Mouse (Mus musculus): ENCODE measurements around the gene Chst15. TPM values are rescaled to one million over a fixed set of nuclear protein-coding genes. Genes with fewer than 3 reads are reported as not detected.

The Chst15 gene
- polyA plus RNA-seq, 1 experiment from 2014 or later: 22.3 TPM

- no peak for ATAC-seq (ENCODE audit: low read depth)
- Histone ChIP-seq H3K27me3 (ENCODE audit: control insufficient read depth, insufficient read depth, low read depth, low read length) (no peaks in the 10 kb centered on the region), H3K4me2 (ENCODE audit: low read depth, low read length) (no peak overlapping the region), H3K27ac (ENCODE audit: low read length) (peak overlapping the region; percentile 34; the same call in 1 of the 2 replicates), H3K4me1 (replicated peaks; ENCODE audit: control insufficient read depth, insufficient read depth, low read length) (peaks cover 70% of the 10 kb centered on the region), H3K9me3 (ENCODE audit: control insufficient read depth, low read length) (no peaks in the 10 kb centered on the region), H3K36me3 (ENCODE audit: control insufficient read depth, insufficient read depth, low read length) (no peaks in the 10 kb centered on the region), H3K9ac (ENCODE audit: low read length) (no peak overlapping the region), H3K4me3 (ENCODE audit: low read length) (no peak overlapping the region)
- 71% methylated on average over 5 of the region's 5 CpGs for WGBS
Observed at GRCm38 (mm10) chr7:132305492-132306375, 11.3 kb downstream of the Chst15 start.

- Histone ChIP-seq H3K36me3 (ENCODE audit: control insufficient read depth, insufficient read depth, low read length) (no peaks in the 10 kb centered on the region), H3K9ac (ENCODE audit: low read length) (no peak overlapping the region), H3K4me3 (ENCODE audit: low read length) (no peak overlapping the region), H3K4me1 (replicated peaks; ENCODE audit: control insufficient read depth, insufficient read depth, low read length) (peaks cover 73% of the 10 kb centered on the region), H3K9me3 (ENCODE audit: control insufficient read depth, low read length) (no peaks in the 10 kb centered on the region), H3K27ac (ENCODE audit: low read length) (peak overlapping the region; percentile 30; the same call in 1 of the 2 replicates), H3K27me3 (ENCODE audit: control insufficient read depth, insufficient read depth, low read depth, low read length) (no peaks in the 10 kb centered on the region), H3K4me2 (ENCODE audit: low read depth, low read length) (0 out of 2 replicates have a peak overlapping the region, but pooled peaks have one; percentile 15)
- WGBS: 51% methylated on average over 8 of the region's 8 CpGs
- no peak for ATAC-seq (ENCODE audit: low read depth)
Observed at GRCm38 (mm10) chr7:132304424-132305085, 12.5 kb downstream of the Chst15 start.

- Histone ChIP-seq H3K27me3 (ENCODE audit: control insufficient read depth, insufficient read depth, low read depth, low read length) (no peaks in the 10 kb centered on the region), H3K9ac (ENCODE audit: low read length) (no peak overlapping the region), H3K27ac (ENCODE audit: low read length) (no peak overlapping the region; the same call in 1 of the 2 replicates), H3K4me3 (ENCODE audit: low read length) (no peak overlapping the region), H3K9me3 (ENCODE audit: control insufficient read depth, low read length) (no peaks in the 10 kb centered on the region), H3K36me3 (ENCODE audit: control insufficient read depth, insufficient read depth, low read length) (no peaks in the 10 kb centered on the region), H3K4me2 (ENCODE audit: low read depth, low read length) (no peak overlapping the region), H3K4me1 (replicated peaks; ENCODE audit: control insufficient read depth, insufficient read depth, low read length) (peaks cover 71% of the 10 kb centered on the region)
- ATAC-seq (ENCODE audit: low read depth): no peak
- 48% methylated on average over 7 of the region's 7 CpGs for WGBS
Observed at GRCm38 (mm10) chr7:132303988-132304387, 13.0 kb downstream of the Chst15 start.

- 59% methylated on average over 8 of the region's 8 CpGs for WGBS
- no peak overlapping the region for H3K4me3 ChIP-seq (ENCODE audit: low read length)
- no peak overlapping the region for H3K9ac ChIP-seq (ENCODE audit: low read length)
Observed at GRCm38 (mm10) chr7:132302508-132303241, 14.4 kb downstream of the Chst15 start.

GRCm38 (mm10) chr7:132299661-132300210, 17.3 kb downstream of the Chst15 start:
- Histone ChIP-seq H3K36me3 (ENCODE audit: control insufficient read depth, insufficient read depth, low read length) (no peaks in the 10 kb centered on the region), H3K4me2 (ENCODE audit: low read depth, low read length) (no peak overlapping the region), H3K9ac (ENCODE audit: low read length) (no peak overlapping the region), H3K4me1 (replicated peaks; ENCODE audit: control insufficient read depth, insufficient read depth, low read length) (peaks cover 48% of the 10 kb centered on the region), H3K9me3 (ENCODE audit: control insufficient read depth, low read length) (no peaks in the 10 kb centered on the region), H3K27ac (ENCODE audit: low read length) (peak overlapping the region; percentile 21), H3K4me3 (ENCODE audit: low read length) (no peak overlapping the region), H3K27me3 (ENCODE audit: control insufficient read depth, insufficient read depth, low read depth, low read length) (no peaks in the 10 kb centered on the region)
- ATAC-seq (ENCODE audit: low read depth): peak; percentile 57
- 34% methylated on average over 5 of the region's 5 CpGs for WGBS

More at GRCm38 (mm10) chr7:132302508-132303241, 14.4 kb downstream of the Chst15 start:
- peaks cover 61% of the 10 kb centered on the region for H3K4me1 ChIP-seq (replicated peaks; ENCODE audit: control insufficient read depth, insufficient read depth, low read length)
- no peaks in the 10 kb centered on the region for H3K27me3 ChIP-seq (ENCODE audit: control insufficient read depth, insufficient read depth, low read depth, low read length)
- no peaks in the 10 kb centered on the region for H3K9me3 ChIP-seq (ENCODE audit: control insufficient read depth, low read length)
- no peak overlapping the region for H3K4me2 ChIP-seq (ENCODE audit: low read depth, low read length)
- ATAC-seq (ENCODE audit: low read depth): no peak
- H3K36me3 ChIP-seq (ENCODE audit: control insufficient read depth, insufficient read depth, low read length): no peaks in the 10 kb centered on the region
- H3K27ac ChIP-seq (ENCODE audit: low read length): no peak overlapping the region

DNA sequence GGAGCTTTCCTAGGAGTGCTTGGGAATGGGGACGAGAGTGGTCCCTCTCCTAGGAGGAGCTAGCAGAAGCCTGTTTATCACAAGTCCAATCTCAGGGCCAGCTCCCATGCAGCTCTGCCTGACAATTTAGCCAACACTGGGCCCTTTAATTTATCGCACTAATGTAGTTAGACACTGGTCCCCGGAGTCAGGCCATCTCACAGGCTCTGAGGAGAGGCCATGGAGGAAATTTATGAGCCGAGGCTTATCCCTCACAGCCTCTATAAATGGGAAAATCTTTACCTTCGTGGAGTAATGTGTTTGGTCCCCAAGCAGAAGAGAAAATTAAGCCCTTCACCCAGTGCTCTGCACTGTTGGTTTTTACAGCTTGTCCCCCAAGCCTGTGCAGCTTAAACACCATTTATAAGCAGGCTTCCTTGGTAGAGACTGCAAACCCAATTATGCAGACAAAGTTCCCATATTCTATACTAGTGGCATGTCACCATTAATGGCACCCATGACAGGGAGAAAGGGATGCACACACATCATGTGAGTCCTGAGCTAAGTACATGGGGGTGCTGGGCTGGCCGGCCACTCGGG, 18.5 kb downstream of the Chst15 start:
- WGBS: 87% methylated on average over 7 of the region's 7 CpGs
- Histone ChIP-seq H3K4me3 (ENCODE audit: low read length) (no peak overlapping the region), H3K4me2 (ENCODE audit: low read depth, low read length) (no peak overlapping the region), H3K27ac (ENCODE audit: low read length) (no peak overlapping the region), H3K9ac (ENCODE audit: low read length) (no peak overlapping the region), H3K36me3 (ENCODE audit: control insufficient read depth, insufficient read depth, low read length) (no peaks in the 10 kb centered on the region), H3K4me1 (replicated peaks; ENCODE audit: control insufficient read depth, insufficient read depth, low read length) (peaks cover 36% of the 10 kb centered on the region), H3K27me3 (ENCODE audit: control insufficient read depth, insufficient read depth, low read depth, low read length) (no peaks in the 10 kb centered on the region), H3K9me3 (ENCODE audit: control insufficient read depth, low read length) (no peaks in the 10 kb centered on the region)
- ATAC-seq (ENCODE audit: low read depth): no peak

GRCm38 (mm10) chr7:132296661-132297443, 20.2 kb downstream of the Chst15 start:
- no peak overlapping the region for H3K27ac ChIP-seq (ENCODE audit: low read length)
- no peak for ATAC-seq (ENCODE audit: low read depth)
- H3K4me1 ChIP-seq (replicated peaks; ENCODE audit: control insufficient read depth, insufficient read depth, low read length): peaks cover 25% of the 10 kb centered on the region
- H3K27me3 ChIP-seq (ENCODE audit: control insufficient read depth, insufficient read depth, low read depth, low read length): no peaks in the 10 kb centered on the region
- H3K9me3 ChIP-seq (ENCODE audit: control insufficient read depth, low read length): no peaks in the 10 kb centered on the region
- H3K9ac ChIP-seq (ENCODE audit: low read length): no peak overlapping the region
- H3K36me3 ChIP-seq (ENCODE audit: control insufficient read depth, insufficient read depth, low read length): no peaks in the 10 kb centered on the region
- no peak overlapping the region for H3K4me2 ChIP-seq (ENCODE audit: low read depth, low read length)
- H3K4me3 ChIP-seq (ENCODE audit: low read length): no peak overlapping the region
- WGBS: 41% methylated on average over 4 of the region's 4 CpGs

DNA sequence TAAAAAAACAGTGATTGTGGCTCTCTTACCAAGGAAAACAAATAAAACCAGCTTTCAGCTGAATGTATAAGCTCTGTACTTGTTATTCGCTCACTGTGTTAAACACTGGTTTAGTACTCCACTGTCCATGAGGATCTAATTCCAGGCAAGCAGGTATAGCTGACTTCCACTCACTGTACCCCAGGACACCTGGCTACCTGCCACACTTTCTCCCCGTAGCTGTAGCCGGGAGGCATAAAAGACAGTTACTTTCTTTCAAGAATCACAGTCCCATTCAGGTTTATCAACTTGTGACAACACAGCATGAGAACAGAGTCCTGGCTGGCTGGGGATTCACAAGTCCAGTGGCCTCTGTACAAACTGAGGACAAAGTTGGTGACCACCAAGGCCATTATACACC, 20.9 kb downstream of the Chst15 start:
- Histone ChIP-seq H3K4me2 (ENCODE audit: low read depth, low read length) (no peak overlapping the region), H3K27me3 (ENCODE audit: control insufficient read depth, insufficient read depth, low read depth, low read length) (no peaks in the 10 kb centered on the region), H3K4me1 (replicated peaks; ENCODE audit: control insufficient read depth, insufficient read depth, low read length) (peaks cover 23% of the 10 kb centered on the region), H3K9me3 (ENCODE audit: control insufficient read depth, low read length) (no peaks in the 10 kb centered on the region), H3K36me3 (ENCODE audit: control insufficient read depth, insufficient read depth, low read length) (no peaks in the 10 kb centered on the region), H3K9ac (ENCODE audit: low read length) (no peak overlapping the region), H3K4me3 (ENCODE audit: low read length) (no peak overlapping the region), H3K27ac (ENCODE audit: low read length) (no peak overlapping the region)
- WGBS: 82% methylated on average over 3 of the region's 3 CpGs
- ATAC-seq (ENCODE audit: low read depth): no peak

Data from lung, embryonic 16.5 days (tissue).